Mouse (Mus musculus) kidney, postnatal 36 days (tissue): ENCODE data around the gene Hdac4.

ENCODE experiments used
- DNase-seq, 2 experiments: peaks; one replicate each; pipeline ENCODE4 v3.0.0; 2021 to 2022; ENCODE audit warnings: mixed read lengths in 2 of 2

Gene Hdac4

GRCm38 (mm10) chr1:92195360-92196149, at the start of gene Hdac4:
Hdac4 (minus strand) TSS chr1:92195699.
- no peak for DNase-seq

GRCm38 (mm10) chr1:92243549-92243948, 48.0 kb upstream of the Hdac4 start:
- no peak for DNase-seq

- DNase-seq: no peak
These were observed 44.6 kb upstream of the Hdac4 start for GRCm38 (mm10) chr1:92240072-92240471.

DNA sequence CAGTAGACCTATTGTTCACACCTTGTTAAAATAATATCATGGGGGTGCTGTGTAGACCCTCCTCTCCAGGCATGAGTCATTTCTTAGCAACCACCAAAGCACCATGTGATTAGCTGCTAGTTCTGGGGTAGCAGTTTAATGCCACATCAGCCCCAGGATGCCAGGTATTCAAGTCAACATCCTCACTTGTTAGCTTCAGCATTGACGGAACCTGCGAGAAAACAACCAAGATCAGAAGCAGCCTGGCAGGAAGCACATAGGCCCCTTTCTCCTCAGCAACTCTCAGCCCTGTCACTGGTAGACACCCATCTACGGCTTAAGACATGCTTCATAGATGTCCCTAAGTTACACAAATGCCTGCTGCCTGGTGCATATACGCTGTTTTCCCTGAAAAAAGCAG, 40.1 kb upstream of the Hdac4 start:
- DNase-seq: no peak

- no peak for DNase-seq
These were observed 29.8 kb upstream of the Hdac4 start for GRCm38 (mm10) chr1:92225297-92225696.

DNA sequence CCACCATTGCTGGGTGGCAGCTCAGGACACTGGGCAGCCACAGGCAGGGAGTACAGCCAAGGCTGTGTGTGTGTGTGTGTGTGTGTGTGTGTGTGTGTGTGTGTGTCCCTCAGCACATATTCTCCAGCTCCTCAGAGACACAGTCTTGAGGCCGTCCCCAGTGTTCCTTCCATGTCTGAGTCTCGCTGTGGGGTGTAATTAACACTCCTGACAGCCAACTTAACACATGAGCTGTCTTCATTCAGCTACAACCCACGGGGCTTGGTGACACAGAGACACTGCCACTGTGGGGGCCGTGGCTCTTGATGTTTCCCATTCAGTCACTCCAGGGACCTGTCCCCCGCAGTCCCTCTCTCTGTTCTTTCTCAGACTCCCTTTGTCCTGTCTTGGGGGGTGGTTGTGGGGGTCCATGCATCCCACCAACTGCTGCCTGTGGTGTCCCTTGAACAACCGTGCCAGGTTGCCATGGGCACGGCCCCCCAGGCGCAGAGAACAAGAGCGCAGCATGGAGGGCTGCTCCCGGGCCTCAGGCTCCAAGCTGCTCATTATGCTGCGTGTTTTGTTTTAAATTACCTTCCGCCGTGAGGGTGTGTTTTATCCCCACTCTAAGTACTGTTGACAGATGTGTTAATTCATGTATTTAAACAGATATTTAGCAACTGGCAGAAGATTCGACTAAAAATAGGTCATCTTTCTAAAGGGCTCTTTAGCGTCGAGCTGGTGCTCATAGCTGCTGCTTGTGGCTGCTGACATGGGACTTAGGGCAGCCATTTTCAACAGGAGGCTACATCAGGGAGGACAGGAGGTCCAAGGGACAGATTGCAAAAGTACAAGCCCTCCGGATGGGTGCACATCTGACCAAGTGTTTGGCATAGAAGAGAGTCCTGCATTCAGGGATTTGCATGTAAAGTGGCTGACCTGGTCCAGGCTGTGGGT, 28.7 kb upstream of the Hdac4 start:
- DNase-seq: no peak

GRCm38 (mm10) chr1:92216710-92217109, 21.2 kb upstream of the Hdac4 start:
- DNase-seq: no peak

GRCm38 (mm10) chr1:92215996-92216630, 20.6 kb upstream of the Hdac4 start:
- DNase-seq: peak in 1 of 2 experiments; percentile 10

GRCm38 (mm10) chr1:92215131-92215638, 19.7 kb upstream of the Hdac4 start:
- DNase-seq: no peak

DNA sequence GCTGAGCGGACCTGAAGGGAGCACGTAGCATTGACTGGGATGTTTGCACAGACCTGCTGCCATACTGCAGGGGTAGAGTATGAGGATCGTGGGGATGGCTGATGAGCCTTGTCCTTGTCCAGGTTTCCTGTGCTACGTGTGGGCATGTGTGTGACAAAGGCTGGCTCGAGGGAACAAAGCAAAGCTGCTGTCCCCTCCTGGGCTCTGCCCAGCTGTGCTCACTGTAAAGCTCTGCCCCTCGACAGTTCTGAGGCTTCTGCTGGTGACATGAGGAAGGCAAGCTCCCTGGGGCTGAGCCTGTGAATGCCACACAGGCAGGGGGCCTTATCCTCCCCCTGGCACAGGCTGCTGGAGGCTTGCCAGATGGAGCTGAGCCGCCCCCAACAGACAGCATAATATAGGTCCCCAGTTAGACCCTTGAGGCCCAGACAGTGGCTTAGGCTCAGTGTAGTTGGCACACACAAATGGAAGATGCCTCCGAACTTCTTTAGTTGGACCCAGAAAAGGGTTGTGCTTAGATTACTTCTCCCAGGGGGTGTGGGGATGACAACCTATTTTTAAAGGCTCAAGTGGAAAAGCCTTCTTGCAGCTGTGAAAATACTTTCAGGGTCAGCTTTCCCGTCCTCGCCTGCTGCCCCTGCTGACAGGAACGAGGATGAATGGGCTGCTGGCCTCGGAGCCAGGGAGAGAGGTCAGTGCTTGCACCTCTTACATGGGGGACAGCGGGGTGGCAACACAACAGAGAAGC, 16.7 kb upstream of the Hdac4 start:
- no peak for DNase-seq

DNA sequence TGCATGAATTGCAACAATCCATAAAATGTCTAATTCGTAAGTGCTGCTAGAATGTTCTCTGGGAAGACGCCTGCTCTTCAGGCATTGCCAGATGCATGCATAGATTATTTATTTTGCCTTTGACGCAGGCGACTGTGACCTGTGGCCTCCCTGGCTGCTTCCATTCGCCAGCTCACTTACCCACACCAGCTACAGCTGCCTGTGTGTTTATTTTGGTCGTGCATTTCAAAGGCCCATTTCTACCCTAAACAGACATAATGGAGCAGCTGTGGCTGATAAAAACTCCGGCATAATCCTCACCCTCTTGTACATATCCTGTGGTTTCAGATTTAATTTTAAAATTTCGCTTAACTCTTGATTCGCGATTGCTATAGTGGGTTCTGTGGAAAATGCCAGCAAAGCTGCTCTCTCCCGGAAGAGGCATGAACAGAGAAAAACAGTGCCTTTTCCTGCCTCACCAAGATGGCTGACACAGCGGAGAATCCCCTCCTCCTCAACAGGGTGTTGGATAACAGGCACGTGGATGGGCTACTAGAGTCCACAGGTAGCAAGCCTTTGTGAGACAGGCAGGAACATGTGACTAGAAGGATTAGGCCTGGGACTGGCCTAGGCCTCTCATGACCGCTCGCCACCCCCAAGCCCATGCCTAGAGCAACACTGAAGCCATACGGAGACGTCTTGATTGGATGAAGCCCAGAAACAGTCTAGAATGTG, 7.3 kb upstream of the Hdac4 start:
- no peak for DNase-seq

DNA sequence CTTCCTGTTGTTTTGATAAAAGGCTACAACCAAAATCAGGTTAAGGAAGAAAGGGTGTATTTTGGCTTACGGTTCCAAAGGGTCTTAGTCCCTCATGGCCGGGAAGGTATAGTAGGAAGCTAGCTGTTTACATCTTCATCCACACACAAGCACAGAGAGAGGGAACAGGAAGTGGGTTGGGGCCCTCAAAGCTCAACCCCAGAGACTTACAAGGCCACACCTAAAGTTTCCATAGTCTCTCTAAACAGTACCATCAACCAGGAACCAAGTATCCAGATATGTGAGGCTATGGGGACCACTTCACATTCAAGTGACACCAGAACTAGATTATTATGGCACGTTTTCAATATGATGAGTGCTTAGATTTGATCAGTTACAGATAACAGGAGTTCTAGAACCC, 5.0 kb downstream of the Hdac4 start:
- DNase-seq: no peak

- no peak for DNase-seq
These were observed 8.4 kb downstream of the Hdac4 start for GRCm38 (mm10) chr1:92187137-92187536.

DNA sequence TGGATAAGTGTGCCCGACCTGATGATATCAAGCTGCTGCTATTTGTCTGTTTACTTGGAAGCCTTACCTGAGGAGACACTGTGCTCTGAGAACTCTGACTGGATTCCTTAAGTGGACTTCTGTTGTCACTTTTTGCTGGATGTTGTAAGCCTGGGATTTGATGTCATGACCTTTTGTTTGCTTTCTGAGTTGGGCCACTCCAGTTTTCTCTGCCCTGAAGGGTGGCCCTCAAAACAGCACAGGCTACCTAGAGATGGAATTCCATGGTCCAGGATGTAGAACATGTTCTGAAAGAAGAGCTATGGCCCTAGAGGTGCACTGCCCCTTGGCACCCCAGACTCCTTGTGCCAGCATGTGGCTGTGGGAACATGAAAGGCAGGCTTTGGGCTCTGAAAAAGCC, 10.9 kb downstream of the Hdac4 start:
- DNase-seq: no peak

GRCm38 (mm10) chr1:92183101-92183790, 12.3 kb downstream of the Hdac4 start:
- DNase-seq: no peak

GRCm38 (mm10) chr1:92181970-92182369, 13.5 kb downstream of the Hdac4 start:
- no peak for DNase-seq

DNA sequence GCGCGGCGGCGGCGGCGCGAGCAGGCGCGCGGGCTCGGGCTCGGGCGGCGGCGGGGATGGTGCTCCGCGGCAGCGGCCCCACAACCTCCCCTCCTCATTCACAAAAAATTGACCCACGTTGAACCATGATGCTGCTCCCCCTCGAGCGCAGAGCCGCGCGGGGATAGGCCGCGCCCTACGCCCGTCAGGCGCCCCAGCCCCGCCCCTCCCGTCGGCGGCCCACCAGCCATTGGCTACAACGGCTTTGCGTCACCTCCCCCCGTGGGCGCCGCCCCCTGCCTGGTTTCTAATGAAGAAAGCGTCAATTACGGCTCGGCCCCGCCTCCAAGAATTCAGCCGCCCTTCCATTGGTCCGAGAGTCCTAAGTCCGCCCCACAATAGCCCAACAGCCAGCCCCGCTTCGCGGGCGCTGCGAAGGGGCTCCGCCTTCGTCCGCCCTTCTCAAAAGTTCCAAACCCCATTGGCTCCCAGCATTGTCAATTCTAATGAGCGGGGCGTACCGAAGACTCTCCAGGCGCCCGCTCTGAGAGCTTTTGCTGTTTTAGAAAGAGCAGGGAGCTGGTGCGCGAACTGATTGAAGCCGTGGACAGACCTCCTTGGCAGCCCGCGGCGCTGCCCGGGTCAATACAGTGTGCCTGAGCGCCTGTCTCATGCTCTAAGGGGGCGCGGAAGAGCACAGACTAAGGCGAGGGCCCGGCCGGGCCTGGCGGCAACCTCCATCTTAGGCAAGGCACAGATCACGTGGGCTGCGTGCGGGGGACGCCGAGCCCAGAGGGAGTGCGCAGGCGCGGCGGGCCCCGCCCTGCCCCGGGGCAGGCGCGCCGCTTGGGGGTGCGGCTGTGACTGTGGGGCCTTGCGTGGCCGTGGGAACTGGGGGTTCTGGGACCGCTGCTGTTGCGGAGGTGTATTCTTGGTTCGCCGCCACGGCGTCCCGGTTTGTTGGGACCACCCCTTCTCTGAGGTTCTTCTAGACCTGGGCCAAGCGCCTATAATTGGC, 15.1 kb downstream of the Hdac4 start:
- peak; percentile 100 for DNase-seq

DNA sequence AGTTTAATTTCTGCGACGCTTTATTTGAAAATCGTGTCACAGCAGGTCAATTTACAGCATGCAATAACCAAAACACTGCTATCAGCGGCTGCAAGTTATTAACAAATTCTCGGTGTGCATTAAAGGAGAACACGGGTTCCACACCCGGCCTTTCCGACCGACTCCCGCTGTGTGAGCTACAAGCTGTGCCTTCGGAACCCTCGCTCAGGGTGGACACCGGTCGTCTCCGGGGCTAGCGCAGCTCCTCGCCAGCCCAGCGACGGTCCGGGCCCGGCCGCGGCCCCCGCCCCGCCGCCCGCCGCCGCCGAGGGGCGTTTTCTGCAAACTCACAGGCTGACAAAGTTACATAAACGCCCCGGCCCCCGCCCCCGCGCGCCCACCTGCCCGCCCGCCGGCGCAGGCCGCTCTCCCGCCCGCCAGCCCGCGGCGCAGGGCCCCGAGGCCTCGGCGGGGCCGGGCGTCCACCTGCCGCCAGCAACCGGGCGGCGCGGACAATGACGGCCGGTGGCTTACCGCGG, 16.0 kb downstream of the Hdac4 start:
- DNase-seq: peak; percentile 45 to 65

- DNase-seq: peak in 1 of 2 experiments; percentile 29
These were observed 16.4 kb downstream of the Hdac4 start for GRCm38 (mm10) chr1:92179070-92179469.
